Mouse (Mus musculus) limb, embryonic 14.5 days (tissue): ENCODE data around the gene Arhgef7. TPM values are rescaled to one million over a fixed set of nuclear protein-coding genes. Genes with fewer than 3 reads are reported as not detected.
"Not testable (repeated sequence)": the region's sequence is repeated elsewhere in the genome, so short reads cannot be mapped to it uniquely, and the experiment has no call there.

ENCODE experiments used
- ATAC-seq: fragments of 200-750 bp; cut with Nextera tagmentation; 2 replicates; pipeline ENCODE4 v1.8.0; 2017; ENCODE audit warnings: low read depth, moderate number of reproducible peaks, moderate TSS enrichment; ENCODE audit not compliant: low FRiP score
- DNase-seq: peaks from one replicate; pipeline ENCODE4 v3.0.0-alpha.2; 2015; ENCODE audit warnings: low spot score
- H3K27ac ChIP-seq: fragments of 300-500 bp; sonication (generic); replicated peaks from 2 replicates; pipeline ENCODE4 v1.5.1; 2014; ENCODE audit warnings: low read depth, mild to moderate bottlenecking, low read length, moderate library complexity, mixed read lengths
- H3K27me3 ChIP-seq: fragments of 300-500 bp; sonication (generic); 2 replicates; pipeline ENCODE4 v1.6.1; 2014; ENCODE audit warnings: low read length, mixed read lengths; ENCODE audit not compliant: control insufficient read depth, insufficient read depth
- H3K36me3 ChIP-seq: fragments of 300-500 bp; sonication (generic); 2 replicates; pipeline ENCODE4 v1.6.1; 2014; ENCODE audit warnings: mild to moderate bottlenecking, low read length, moderate library complexity, mixed read lengths; ENCODE audit not compliant: control insufficient read depth, insufficient read depth
- H3K4me1 ChIP-seq: fragments of 300-500 bp; sonication (generic); 2 replicates; pipeline ENCODE4 v1.6.1; 2014; ENCODE audit warnings: antibody characterized with exemption, low read length, mixed read lengths; ENCODE audit not compliant: control insufficient read depth, insufficient read depth
- H3K4me2 ChIP-seq: fragments of 300-500 bp; sonication (generic); replicated peaks from 2 replicates; pipeline ENCODE4 v1.6.1; 2014; ENCODE audit warnings: low read depth, mild to moderate bottlenecking, low read length, moderate library complexity; ENCODE audit not compliant: severe bottlenecking
- H3K4me3 ChIP-seq: fragments of 300-500 bp; sonication (generic); replicated peaks from 2 replicates; pipeline ENCODE4 v1.5.1; 2014; ENCODE audit warnings: low read length
- H3K9ac ChIP-seq: fragments of 300-500 bp; sonication (generic); 2 replicates; pipeline ENCODE4 v1.6.1; 2014; ENCODE audit warnings: mild to moderate bottlenecking, low read depth, low read length, moderate library complexity; ENCODE audit not compliant: severe bottlenecking
- H3K9me3 ChIP-seq: fragments of 300-500 bp; sonication (generic); 2 replicates; pipeline ENCODE4 v1.6.1; 2016; ENCODE audit warnings: low read length; ENCODE audit not compliant: control insufficient read depth
- POLR2A ChIP-seq: fragments of 200-500 bp; IDR thresholded peaks from 2 replicates; pipeline ENCODE4 v1.8.0; 2012; ENCODE audit warnings: inconsistent platforms, mild to moderate bottlenecking, moderate library complexity, borderline replicate concordance; ENCODE audit not compliant: insufficient read depth, insufficient read length; ENCODE audit errors: extremely low read depth
- WGBS: fragments of 180-500 bp; shearing (Covaris S2); extraction: QIAGEN DNeasy Blood & Tissue Kit; methylation state at CpG from one replicate; pipeline ENCODE4 v1.1.7; 2014; 5-methylcytosine and 5-hydroxymethylcytosine counted together
- polyA plus RNA-seq, 2 experiments: library from polyadenylated mRNA; depleted of rRNA in 1 of 2; stranded (reverse) in 1 of 2; unstranded in 1 of 2; fragments of >200 nt; fragmentation: Nextera tagmentation in 1 of 2; extraction: Ambion mirVana in 1 of 2; gene quantifications; 2 replicates each; pipeline versions ENCODE4 v1.2.1 to v1.2.3; 2012 to 2014

Arhgef7 gene
- polyA plus RNA-seq, 2 experiments: 52.6 to 54.4 TPM

GRCm38 (mm10) chr8:11844316-11844685 lies 116.8 kb downstream of the Arhgef7 start:
- TF ChIP-seq POLR2A: no peak
- no peak overlapping the region for H3K4me2 ChIP-seq
- no peak overlapping the region for H3K27ac ChIP-seq
- no peak overlapping the region for H3K4me3 ChIP-seq
- DNase-seq (no peak), ATAC-seq (no peak)
- H3K36me3 ChIP-seq: no peaks in the 10 kb centered on the region
- no peaks in the 10 kb centered on the region for H3K9me3 ChIP-seq
- peaks cover 6% of the 10 kb centered on the region; the same call in 1 of the 2 replicates for H3K4me1 ChIP-seq
- 79% methylated on average over 7 of the region's 7 CpGs for WGBS
- H3K9ac ChIP-seq: no peak overlapping the region
- H3K27me3 ChIP-seq: no peaks in the 10 kb centered on the region

- DNase-seq: no peak
- no peaks in the 10 kb centered on the region for H3K9me3 ChIP-seq
- no peak overlapping the region for H3K27ac ChIP-seq
- H3K9ac ChIP-seq: no peak overlapping the region
- TF ChIP-seq POLR2A: no peak
- H3K4me3 ChIP-seq: no peak overlapping the region
- ATAC-seq: no peak
- H3K27me3 ChIP-seq: no peaks in the 10 kb centered on the region
- H3K4me2 ChIP-seq: no peak overlapping the region
- 0 out of 2 replicates have a peak, but pooled peaks cover 1% of the 10 kb centered on the region for H3K4me1 ChIP-seq
- 90% methylated on average over 6 of the region's 6 CpGs for WGBS
- no peaks in the 10 kb centered on the region for H3K36me3 ChIP-seq
Observed at GRCm38 (mm10) chr8:11846807-11847206, 119.3 kb downstream of the Arhgef7 start.

GRCm38 (mm10) chr8:11867832-11868231 lies 140.3 kb downstream of the Arhgef7 start:
- no peak for ATAC-seq

GRCm38 (mm10) chr8:11874227-11874626 lies 146.7 kb downstream of the Arhgef7 start:
- 92% methylated on average over 6 of the region's 6 CpGs for WGBS
- H3K4me2 ChIP-seq, H3K4me3 ChIP-seq, H3K27ac ChIP-seq, H3K9me3 ChIP-seq, ATAC-seq, DNase-seq, H3K9ac ChIP-seq, H3K36me3 ChIP-seq, H3K4me1 ChIP-seq, H3K27me3 ChIP-seq: not testable (repeated sequence)

More at GRCm38 (mm10) chr8:11867832-11868231, 140.3 kb downstream of the Arhgef7 start:
- no peak for TF ChIP-seq POLR2A
- no peaks in the 10 kb centered on the region for H3K9me3 ChIP-seq
- H3K27ac ChIP-seq: no peak overlapping the region
- H3K27me3 ChIP-seq: no peaks in the 10 kb centered on the region
- no peaks in the 10 kb centered on the region for H3K36me3 ChIP-seq
- no peaks in the 10 kb centered on the region for H3K4me1 ChIP-seq
- no peak overlapping the region for H3K4me3 ChIP-seq
- DNase-seq: no peak
- H3K4me2 ChIP-seq: no peak overlapping the region
- H3K9ac ChIP-seq: no peak overlapping the region

DNA sequence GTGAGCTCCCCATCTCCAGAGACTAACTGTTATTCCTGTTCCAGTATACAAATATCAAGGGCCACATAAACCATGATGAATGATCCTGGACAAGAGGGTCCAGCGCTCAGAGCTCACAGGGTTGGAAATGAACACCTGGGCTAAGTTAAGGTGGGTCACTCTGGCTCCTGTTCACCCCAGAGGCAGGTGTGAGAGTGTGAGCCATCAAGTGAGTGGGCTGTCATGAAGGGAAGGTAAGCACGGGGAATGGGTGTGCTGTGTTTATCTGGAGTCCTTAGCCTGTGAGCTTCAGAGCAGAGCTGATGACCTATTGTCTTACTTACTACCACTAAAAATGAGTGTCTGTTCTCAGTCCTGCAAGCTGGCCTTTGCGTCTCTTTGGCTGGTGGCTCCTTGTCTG lies 157.1 kb downstream of the Arhgef7 start:
- Histone ChIP-seq H3K4me1 (no peaks in the 10 kb centered on the region), H3K9ac (no peak overlapping the region), H3K36me3 (no peaks in the 10 kb centered on the region), H3K9me3 (no peaks in the 10 kb centered on the region), H3K27me3 (no peaks in the 10 kb centered on the region), H3K4me2 (no peak overlapping the region), H3K4me3 (no peak overlapping the region), H3K27ac (no peak overlapping the region)
- 96% methylated on average over 3 of the region's 3 CpGs for WGBS
- no peak for TF ChIP-seq POLR2A
- ATAC-seq: no peak
- DNase-seq: no peak

Other genes with a start within 250 kb of the Arhgef7 start
- gene Rab20, start 249.0 kb upstream of the Arhgef7 start, polyA plus RNA-seq (2012; rRNA removed): 1.6 and 1.8 TPM in 2 replicates
- gene Rab20, start 249.0 kb upstream of the Arhgef7 start, polyA plus RNA-seq (2014; fragmentation: Nextera tagmentation; extraction: Ambion mirVana): 1.7 and 2.1 TPM in 2 replicates
- 117 and 129 TPM in 2 replicates for gene Naxd, start 230.2 kb upstream of the Arhgef7 start, polyA plus RNA-seq (2012; rRNA removed)
- gene Naxd, start 230.2 kb upstream of the Arhgef7 start, polyA plus RNA-seq (2014; fragmentation: Nextera tagmentation; extraction: Ambion mirVana): 112 and 118 TPM in 2 replicates
- 66.7 and 77.4 TPM in 2 replicates for gene Cars2, start 176.9 kb upstream of the Arhgef7 start, polyA plus RNA-seq (2012; rRNA removed)
- 26.4 and 27.5 TPM in 2 replicates for gene Cars2, start 176.9 kb upstream of the Arhgef7 start, polyA plus RNA-seq (2014; fragmentation: Nextera tagmentation; extraction: Ambion mirVana)
- 38.5 and 63.6 TPM in 2 replicates for gene Ing1, start 172.2 kb upstream of the Arhgef7 start, polyA plus RNA-seq (2012; rRNA removed)
- gene Ing1, start 172.2 kb upstream of the Arhgef7 start, polyA plus RNA-seq (2014; fragmentation: Nextera tagmentation; extraction: Ambion mirVana): 42.9 and 49.7 TPM in 2 replicates
- 184 and 247 TPM in 2 replicates for gene Ankrd10, start 92.0 kb upstream of the Arhgef7 start, polyA plus RNA-seq (2012; rRNA removed)
- 91.8 and 103 TPM in 2 replicates for gene Ankrd10, start 92.0 kb upstream of the Arhgef7 start, polyA plus RNA-seq (2014; fragmentation: Nextera tagmentation; extraction: Ambion mirVana)
- not detected in 2 replicates for gene 1700016D06Rik, start 26.7 kb upstream of the Arhgef7 start, polyA plus RNA-seq (2012; rRNA removed)
- not detected in 2 replicates for gene 1700016D06Rik, start 26.7 kb upstream of the Arhgef7 start, polyA plus RNA-seq (2014; fragmentation: Nextera tagmentation; extraction: Ambion mirVana)
- gene Tex29, start 112.8 kb downstream of the Arhgef7 start, polyA plus RNA-seq (2012; rRNA removed): 0.23 TPM in 1 of 2 replicates, not detected in the other
- gene Tex29, start 112.8 kb downstream of the Arhgef7 start, polyA plus RNA-seq (2014; fragmentation: Nextera tagmentation; extraction: Ambion mirVana): 0.25 TPM in 1 of 2 replicates, not detected in the other